In the genomic region with DNA sequence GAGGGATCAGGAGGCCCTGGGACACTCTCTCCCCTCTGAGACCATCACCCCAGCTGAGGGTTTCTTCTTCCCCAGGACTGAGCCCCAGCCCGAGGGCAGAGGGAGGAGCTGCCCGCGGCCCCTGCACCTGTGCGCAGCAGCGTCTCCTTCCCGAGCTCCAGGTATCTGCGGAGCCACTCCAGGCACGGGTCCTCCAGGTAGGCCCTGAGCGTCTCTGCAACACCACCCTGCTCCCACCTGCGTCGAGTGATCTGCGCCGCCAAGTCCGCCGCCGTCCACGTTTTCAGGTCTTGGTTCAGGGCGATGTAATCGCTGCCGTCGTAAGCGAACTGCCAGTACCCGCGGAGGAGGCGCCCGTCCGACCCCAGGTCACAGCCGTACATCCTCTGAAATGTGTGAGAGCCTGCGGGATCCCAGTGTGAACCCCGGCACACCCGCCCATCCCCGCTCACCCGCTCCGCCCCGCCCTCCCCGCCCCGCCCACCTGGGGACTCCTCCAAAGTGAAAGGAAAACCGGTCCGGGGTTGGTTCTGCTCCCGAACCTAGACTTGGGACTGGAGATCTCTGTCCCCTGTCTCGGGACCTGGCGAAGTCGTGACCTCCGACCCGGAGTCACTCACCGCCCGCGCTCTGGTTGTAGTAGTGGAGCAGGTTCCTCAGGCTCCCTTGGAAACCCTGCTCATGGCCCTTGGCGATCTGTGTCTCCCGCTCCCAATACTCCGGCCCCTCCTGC, we compare ENCODE assay signal across 9 mouse cellular contexts. TPM values are rescaled to one million over a fixed set of nuclear protein-coding genes. Genes with fewer than 3 reads are reported as not detected.
DNase-seq lines count a peak whose midpoint lies in the region; ATAC-seq and TF ChIP-seq lines count a peak whose summit lies in the region.
"Had no signal": no experiment of that assay in that cellular context is flagged by ENCODE, and none has a peak within 500 bp of the region (broad histone marks: within the 10 kb centered on the region; RNA-seq: fewer than 3 reads in every experiment).

No protein-coding gene starts in this region.

- H3K4me2 ChIP-seq in heart, embryonic 12.5 days, result peak overlapping the region; percentile 75
- peak overlapping the region; percentile 68 for H3K4me2 ChIP-seq in liver, embryonic 12.5 days
- H3K4me2 ChIP-seq in neural tube, embryonic 13.5 days, result peak overlapping the region; percentile 44

- intact Hi-C loops in left cerebral cortex, postnatal 4 days (cut with DNase I), result no loop called here

- no peak for TF ChIP-seq POLR2A in spleen, adult 2 months (IDR thresholded peaks at IDR 0.05; ENCODE audit: low read depth, low read length)

- ATAC-seq in heart, embryonic 12.5 days (ENCODE audit: insufficient number of reproducible peaks, low FRiP score), result no peak
- ATAC-seq in liver, embryonic 12.5 days, result no peak
- no peak for ATAC-seq in neural tube, embryonic 13.5 days (ENCODE audit: low read depth)

- no peaks in the 10 kb centered on the region for H3K36me3 ChIP-seq in spleen, adult 2 months (ENCODE audit: control insufficient read depth, insufficient read depth, low read length)
- no peaks in the 10 kb centered on the region for H3K36me3 ChIP-seq in heart, embryonic 12.5 days
- no peaks in the 10 kb centered on the region for H3K36me3 ChIP-seq in liver, embryonic 12.5 days
- H3K36me3 ChIP-seq in neural tube, embryonic 13.5 days, result no peaks in the 10 kb centered on the region

- no peak overlapping the region for H3K9ac ChIP-seq in heart, embryonic 12.5 days
- no peak overlapping the region for H3K9ac ChIP-seq in liver, embryonic 12.5 days
- no peak overlapping the region for H3K9ac ChIP-seq in neural tube, embryonic 13.5 days

- DNase-seq in spleen, adult 2 months (ENCODE audit: low read depth in 1 of 2, low spot score in 2 of 2), result peak in 1 of 2 experiments; percentile 12
- no peak for DNase-seq in spleen, adult 18-20 months
- DNase-seq in cerebellum, postnatal 14 days, result no peak
- no peak for DNase-seq in left cerebral cortex, postnatal 4 days
- no peak for DNase-seq in urinary bladder, postnatal 4 days (ENCODE audit: low spot score in 2 of 2)

- WGBS in spleen, adult 2 months, result 4% methylated on average over 51 of the region's 51 CpGs
- 1% methylated on average over 48 of the region's 51 CpGs for WGBS in heart, embryonic 12.5 days
- 4% methylated on average over 51 of the region's 51 CpGs for WGBS in liver, embryonic 12.5 days (ENCODE audit: insufficient replicate concordance)
- under 1% methylated on average over 51 of the region's 51 CpGs for WGBS in neural tube, embryonic 13.5 days

- H3K27me3 ChIP-seq in spleen, adult 2 months (ENCODE audit: control insufficient read depth, insufficient read depth, low read length), result peaks cover 15% of the 10 kb centered on the region
- peaks cover 82% of the 10 kb centered on the region for H3K27me3 ChIP-seq in heart, embryonic 12.5 days (replicated peaks)
- peaks cover 82% of the 10 kb centered on the region for H3K27me3 ChIP-seq in liver, embryonic 12.5 days (replicated peaks)
- peaks cover 85% of the 10 kb centered on the region for H3K27me3 ChIP-seq in neural tube, embryonic 13.5 days

- peaks cover 4% of the 10 kb centered on the region; the same call in 1 of the 2 replicates for H3K4me1 ChIP-seq in spleen, adult 2 months (ENCODE audit: control insufficient read depth, insufficient read depth, insufficient read length)
- peaks cover 10% of the 10 kb centered on the region for H3K4me1 ChIP-seq in heart, embryonic 12.5 days (replicated peaks)
- peaks cover 8% of the 10 kb centered on the region for H3K4me1 ChIP-seq in liver, embryonic 12.5 days
- H3K4me1 ChIP-seq in neural tube, embryonic 13.5 days (replicated peaks), result peaks cover 11% of the 10 kb centered on the region; the same call in 1 of the 2 replicates

- no peak for TF ChIP-seq CTCF in spleen, adult 2 months (IDR thresholded peaks at IDR 0.05; ENCODE audit: extremely low read depth, insufficient read depth, insufficient read length, insufficient replicate concordance)

- peak overlapping the region; percentile 64 for H3K4me3 ChIP-seq in spleen, adult 2 months (ENCODE audit: extremely low read depth, insufficient read depth, insufficient read length)
- peak overlapping the region; percentile 49 for H3K4me3 ChIP-seq in heart, embryonic 12.5 days
- peak overlapping the region; percentile 52 for H3K4me3 ChIP-seq in liver, embryonic 12.5 days
- peak overlapping the region; percentile 21 for H3K4me3 ChIP-seq in neural tube, embryonic 13.5 days

- H3K9me3 ChIP-seq in heart, embryonic 12.5 days (replicated peaks), result no peaks in the 10 kb centered on the region; the same call in 1 of the 2 replicates
- no peaks in the 10 kb centered on the region for H3K9me3 ChIP-seq in liver, embryonic 12.5 days (replicated peaks)
- H3K9me3 ChIP-seq in neural tube, embryonic 13.5 days, result no peaks in the 10 kb centered on the region

- no peak overlapping the region for H3K27ac ChIP-seq in spleen, adult 2 months (ENCODE audit: insufficient read depth, low read length)
- H3K27ac ChIP-seq in heart, embryonic 12.5 days (ENCODE audit: poor library complexity, severe bottlenecking), result no peak overlapping the region
- H3K27ac ChIP-seq in liver, embryonic 12.5 days, result no peak overlapping the region
- no peak overlapping the region for H3K27ac ChIP-seq in neural tube, embryonic 13.5 days (replicated peaks)

RNA-seq across cellular contexts. Expression of a gene that starts 0.9 kb away (rescaled TPM):
- 0.15 TPM in 1 of 2 replicates, not detected in the other for polyA plus RNA-seq in spleen, adult 2 months (2012; rRNA removed)
- polyA plus RNA-seq in heart, embryonic 12.5 days (2016; fragmentation: Nextera tagmentation; extraction: Ambion mirVana), result 0.18 TPM in 1 of 2 replicates, not detected in the other
- polyA plus RNA-seq in liver, embryonic 12.5 days (2016; fragmentation: Nextera tagmentation; extraction: Ambion mirVana), result not detected in 2 replicates
- polyA plus RNA-seq in neural tube, embryonic 13.5 days (2015; fragmentation: Nextera tagmentation; extraction: Ambion mirVana), result not detected in 2 replicates
- not detected for total RNA-seq in left cerebral cortex, postnatal 4 days (2021)
- polyA plus RNA-seq: brain, embryonic 14.5 days had no signal

RNA-seq across cellular contexts. Expression of a gene that starts 22.6 kb away (rescaled TPM):
- not detected in 2 replicates for polyA plus RNA-seq in spleen, adult 2 months (2012; rRNA removed)
- not detected in 2 replicates for polyA plus RNA-seq in heart, embryonic 12.5 days (2016; fragmentation: Nextera tagmentation; extraction: Ambion mirVana)
- polyA plus RNA-seq in liver, embryonic 12.5 days (2016; fragmentation: Nextera tagmentation; extraction: Ambion mirVana), result not detected in 2 replicates
- not detected in 2 replicates for polyA plus RNA-seq in neural tube, embryonic 13.5 days (2015; fragmentation: Nextera tagmentation; extraction: Ambion mirVana)
- not detected for total RNA-seq in left cerebral cortex, postnatal 4 days (2021)
- polyA plus RNA-seq: brain, embryonic 14.5 days had no signal

RNA-seq across cellular contexts. Expression of a gene that starts 38.2 kb away (rescaled TPM):
- polyA plus RNA-seq in spleen, adult 2 months (2012; rRNA removed), result not detected in 2 replicates
- not detected in 2 replicates for polyA plus RNA-seq in heart, embryonic 12.5 days (2016; fragmentation: Nextera tagmentation; extraction: Ambion mirVana)
- polyA plus RNA-seq in liver, embryonic 12.5 days (2016; fragmentation: Nextera tagmentation; extraction: Ambion mirVana), result not detected in 2 replicates
- not detected in 2 replicates for polyA plus RNA-seq in neural tube, embryonic 13.5 days (2015; fragmentation: Nextera tagmentation; extraction: Ambion mirVana)
- not detected for total RNA-seq in left cerebral cortex, postnatal 4 days (2021)
- polyA plus RNA-seq: brain, embryonic 14.5 days had no signal

RNA-seq across cellular contexts. Expression of a gene that starts 46.0 kb away (rescaled TPM):
- 0.43 and 0.44 TPM in 2 replicates for polyA plus RNA-seq in spleen, adult 2 months (2012; rRNA removed)
- polyA plus RNA-seq in heart, embryonic 12.5 days (2016; fragmentation: Nextera tagmentation; extraction: Ambion mirVana), result not detected in 2 replicates
- not detected in 2 replicates for polyA plus RNA-seq in liver, embryonic 12.5 days (2016; fragmentation: Nextera tagmentation; extraction: Ambion mirVana)
- not detected in 2 replicates for polyA plus RNA-seq in neural tube, embryonic 13.5 days (2015; fragmentation: Nextera tagmentation; extraction: Ambion mirVana)
- total RNA-seq in left cerebral cortex, postnatal 4 days (2021), result not detected
- polyA plus RNA-seq: brain, embryonic 14.5 days had no signal
